Mouse (Mus musculus): Measurements from ENCODE around the gene Rpp25l.

Gene Rpp25l

DNA sequence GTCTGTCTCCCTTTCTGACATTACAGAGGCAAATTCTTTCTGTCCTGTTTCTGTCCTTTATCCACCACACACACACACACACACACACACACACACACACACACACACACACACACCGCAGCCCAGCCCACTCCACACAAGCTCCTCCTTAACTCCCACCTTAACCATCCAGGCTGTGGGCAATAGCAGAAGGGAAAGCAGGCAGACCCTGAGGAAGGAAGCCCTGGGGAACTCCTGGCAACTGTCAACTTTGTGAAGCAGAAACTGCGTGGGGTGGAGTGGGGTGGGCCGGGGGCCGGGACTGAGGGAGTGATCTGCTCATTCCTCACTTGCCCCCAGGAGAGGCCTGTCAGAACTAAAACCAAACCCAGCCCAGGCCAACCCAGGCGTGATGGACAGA, 41.8 kb downstream of the Rpp25l start:
- no peak for DNase-seq (ENCODE audit: low read depth, low spot score)

GRCm38 (mm10) chr4:41670836-41671235, 42.5 kb downstream of the Rpp25l start:
- DNase-seq (ENCODE audit: low read depth, low spot score), result no peak

DNA sequence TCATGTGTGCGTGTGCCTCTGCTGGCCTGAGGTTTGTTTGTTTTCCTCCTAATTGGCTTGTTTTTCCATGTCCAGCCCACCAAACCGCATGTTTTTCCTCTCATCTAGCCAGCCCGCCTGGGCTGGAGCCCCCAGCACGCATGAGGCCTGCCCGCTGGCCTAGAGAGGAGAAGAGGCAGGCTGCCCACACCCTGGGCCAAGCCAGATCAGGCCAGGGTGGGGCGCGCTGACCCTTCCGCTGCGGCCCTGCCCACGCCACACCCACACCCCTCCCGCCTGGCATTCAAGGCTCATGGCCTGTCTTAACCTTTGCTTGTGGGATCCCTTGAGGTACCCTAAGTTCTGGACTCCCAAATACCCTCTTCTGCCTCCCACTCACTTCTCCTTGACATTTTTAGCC, 46.7 kb downstream of the Rpp25l start:
- no peak for DNase-seq (ENCODE audit: low read depth, low spot score)

DNA sequence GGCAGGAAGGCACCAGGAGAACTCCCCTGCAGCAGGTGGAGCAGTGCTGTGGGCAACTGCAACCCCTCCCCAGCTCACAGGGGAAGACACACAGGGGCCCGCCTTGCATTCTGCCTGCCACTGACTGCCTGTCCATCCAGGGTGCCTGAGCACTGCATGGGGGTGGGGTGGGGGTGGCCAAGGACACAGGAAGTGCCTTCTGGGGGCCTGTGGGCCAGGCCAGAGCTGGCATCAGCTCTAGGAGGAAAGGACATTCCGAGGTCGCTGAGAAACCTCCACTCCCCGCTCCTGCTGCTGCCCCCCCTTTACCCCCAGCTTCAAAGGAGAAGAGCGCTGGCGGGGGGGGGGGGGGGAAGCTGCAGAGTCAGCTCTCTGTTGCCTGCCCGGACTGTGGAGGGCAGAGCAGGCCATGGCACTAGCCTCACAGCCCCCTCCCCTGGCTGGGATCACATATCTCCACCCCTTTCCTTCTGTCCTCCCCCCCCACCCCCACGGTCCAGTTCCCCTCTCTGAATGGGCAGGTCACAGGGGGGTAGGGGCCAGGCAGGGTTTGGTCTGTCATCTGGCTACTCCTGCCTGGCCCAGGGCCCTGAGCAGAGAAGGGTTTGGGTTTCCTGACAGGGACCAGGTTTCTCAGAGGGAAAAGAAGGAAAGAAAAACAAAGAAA, 48.2 kb downstream of the Rpp25l start:
- DNase-seq (ENCODE audit: low read depth, low spot score), result no peak

GRCm38 (mm10) chr4:41664533-41664932, 48.8 kb downstream of the Rpp25l start:
- no peak for DNase-seq (ENCODE audit: low read depth, low spot score)

GRCm38 (mm10) chr4:41663614-41664013, 49.7 kb downstream of the Rpp25l start:
- no peak for DNase-seq (ENCODE audit: low read depth, low spot score)

- no peak for DNase-seq (ENCODE audit: low read depth, low spot score)
These were observed 50.6 kb downstream of the Rpp25l start for GRCm38 (mm10) chr4:41662723-41663122.
